Mouse (Mus musculus): ENCODE measurements around the gene Fahd2a. TPM values are rescaled to one million over a fixed set of nuclear protein-coding genes. Genes with fewer than 3 reads are reported as not detected.

The Fahd2a gene
- polyA plus RNA-seq (2017; shearing (Covaris generic)), result 18.3 TPM

GRCm38 (mm10) chr2:127444055-127444789, at the start of gene Fahd2a:
Fahd2a (minus strand) TSS chr2:127444565.

GRCm38 (mm10) chr2:127424977-127425376, 19.4 kb downstream of the Fahd2a start, which contains the start of gene Gpat2:
Gpat2 (plus strand) TSS chr2:127425199.

Other genes with a start within 250 kb of the Fahd2a start
- 0.57 TPM for gene 1810024B03Rik, start 236.3 kb downstream of the Fahd2a start, polyA plus RNA-seq (2017; shearing (Covaris generic))
- gene Snrnp200, start 236.2 kb downstream of the Fahd2a start, polyA plus RNA-seq (2017; shearing (Covaris generic)), result 88.5 TPM
- 69.0 TPM for gene Ciao1, start 196.7 kb downstream of the Fahd2a start, polyA plus RNA-seq (2017; shearing (Covaris generic))
- 35.9 TPM for gene Tmem127, start 196.7 kb downstream of the Fahd2a start, polyA plus RNA-seq (2017; shearing (Covaris generic))
- gene Stard7, start 174.3 kb downstream of the Fahd2a start, polyA plus RNA-seq (2017; shearing (Covaris generic)), result 51.3 TPM
- gene Dusp2, start 108.4 kb downstream of the Fahd2a start, polyA plus RNA-seq (2017; shearing (Covaris generic)), result 749 TPM
- not detected for gene Astl, start 105.9 kb downstream of the Fahd2a start, polyA plus RNA-seq (2017; shearing (Covaris generic))
- gene Adra2b, start 81.4 kb downstream of the Fahd2a start, polyA plus RNA-seq (2017; shearing (Covaris generic)), result not detected
- gene Gpat2, start 19.4 kb downstream of the Fahd2a start, polyA plus RNA-seq (2017; shearing (Covaris generic)), result not detected
- gene Kcnip3, start 77.5 kb upstream of the Fahd2a start, polyA plus RNA-seq (2017; shearing (Covaris generic)), result 0.60 TPM
- not detected for gene Prom2, start 96.9 kb upstream of the Fahd2a start, polyA plus RNA-seq (2017; shearing (Covaris generic))
- 1.9 TPM for gene Zfp661, start 142.5 kb upstream of the Fahd2a start, polyA plus RNA-seq (2017; shearing (Covaris generic))
- 99.3 TPM for gene Mrps5, start 142.7 kb upstream of the Fahd2a start, polyA plus RNA-seq (2017; shearing (Covaris generic))
- not detected for gene Mal, start 212.1 kb upstream of the Fahd2a start, polyA plus RNA-seq (2017; shearing (Covaris generic))